Mouse (Mus musculus): ENCODE data around the gene Phc1. TPM values are rescaled to one million over a fixed set of nuclear protein-coding genes. Genes with fewer than 3 reads are reported as not detected.
"Not testable (repeated sequence)": the region's sequence is repeated elsewhere in the genome, so short reads cannot be mapped to it uniquely, and the experiment has no call there.

The Phc1 gene
- polyA plus RNA-seq, 1 experiment from 2014 or later: 29.6 TPM

DNA sequence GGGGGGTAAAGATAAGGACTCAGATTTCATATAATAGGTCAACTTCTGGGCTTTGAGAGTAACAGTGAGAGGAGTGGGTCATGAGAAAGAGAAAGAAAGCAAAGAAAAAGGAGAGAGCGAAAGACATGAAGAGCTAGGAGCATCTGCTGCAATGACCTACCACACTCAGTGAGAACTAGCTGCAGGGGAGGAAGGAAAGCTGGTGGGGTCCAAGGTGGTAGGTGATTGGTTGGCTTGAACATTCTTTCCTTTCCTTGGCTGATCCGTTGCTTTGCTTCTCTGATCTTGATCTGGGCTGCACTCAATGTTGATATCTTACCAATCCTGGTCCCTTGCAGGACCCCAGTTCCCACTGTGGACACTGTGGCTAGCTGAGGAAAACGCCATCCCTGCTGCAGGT, 26.6 kb upstream of the Phc1 start:
- no peaks in the 10 kb centered on the region for H3K36me3 ChIP-seq (replicated peaks; ENCODE audit: control insufficient read depth, insufficient read depth, low read depth, low read length)
- 50% methylated on average over 3 of the region's 3 CpGs for WGBS
- no peaks in the 10 kb centered on the region for H3K9me3 ChIP-seq (replicated peaks; ENCODE audit: control insufficient read depth, low read length)
- no peaks in the 10 kb centered on the region for H3K27me3 ChIP-seq (ENCODE audit: control insufficient read depth, insufficient read depth, low read length)
- no peaks in the 10 kb centered on the region for H3K4me1 ChIP-seq (ENCODE audit: control insufficient read depth, insufficient read depth, low read length)
- H3K9ac ChIP-seq (replicated peaks; ENCODE audit: low read length): no peak overlapping the region
- H3K4me2 ChIP-seq (ENCODE audit: low read depth, low read length): no peak overlapping the region
- no peak overlapping the region for H3K27ac ChIP-seq (replicated peaks; ENCODE audit: low read depth, low read length)
- no peak for DNase-seq (ENCODE audit: low spot score)
- H3K4me3 ChIP-seq (ENCODE audit: low read depth, low read length): no peak overlapping the region
- no peak for ATAC-seq (replicated peaks; ENCODE audit: insufficient number of reproducible peaks, low FRiP score, low TSS enrichment, low read depth)

DNA sequence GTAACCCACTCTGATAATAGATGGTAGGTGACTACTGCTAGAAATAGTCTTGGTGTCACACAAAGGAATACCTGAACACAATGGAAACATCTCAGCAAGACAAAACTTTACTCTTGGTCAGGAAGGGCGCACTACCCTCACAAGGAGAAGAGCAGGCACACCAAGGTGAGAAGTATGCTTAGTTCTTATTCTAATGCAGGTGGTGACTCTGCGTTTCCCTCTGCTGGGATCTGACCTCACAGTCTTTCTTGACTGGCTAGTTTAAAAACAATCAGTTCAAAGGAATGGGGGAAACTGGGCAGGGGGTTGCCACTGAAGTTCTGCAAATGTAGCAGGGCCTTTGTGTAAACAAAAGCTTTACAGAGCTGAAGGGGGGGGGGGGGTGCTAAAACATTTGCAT, 25.9 kb upstream of the Phc1 start:
- 47% methylated on average over 2 of the region's 2 CpGs for WGBS
- Histone ChIP-seq H3K4me2 (ENCODE audit: low read depth, low read length) (no peak overlapping the region), H3K9ac (replicated peaks; ENCODE audit: low read length) (no peak overlapping the region), H3K4me1 (ENCODE audit: control insufficient read depth, insufficient read depth, low read length) (no peaks in the 10 kb centered on the region), H3K27ac (replicated peaks; ENCODE audit: low read depth, low read length) (no peak overlapping the region), H3K27me3 (ENCODE audit: control insufficient read depth, insufficient read depth, low read length) (no peaks in the 10 kb centered on the region), H3K36me3 (replicated peaks; ENCODE audit: control insufficient read depth, insufficient read depth, low read depth, low read length) (no peaks in the 10 kb centered on the region), H3K4me3 (ENCODE audit: low read depth, low read length) (no peak overlapping the region), H3K9me3 (replicated peaks; ENCODE audit: control insufficient read depth, low read length) (no peaks in the 10 kb centered on the region)
- DNase-seq (ENCODE audit: low spot score): no peak
- ATAC-seq (replicated peaks; ENCODE audit: insufficient number of reproducible peaks, low FRiP score, low TSS enrichment, low read depth): no peak

DNA sequence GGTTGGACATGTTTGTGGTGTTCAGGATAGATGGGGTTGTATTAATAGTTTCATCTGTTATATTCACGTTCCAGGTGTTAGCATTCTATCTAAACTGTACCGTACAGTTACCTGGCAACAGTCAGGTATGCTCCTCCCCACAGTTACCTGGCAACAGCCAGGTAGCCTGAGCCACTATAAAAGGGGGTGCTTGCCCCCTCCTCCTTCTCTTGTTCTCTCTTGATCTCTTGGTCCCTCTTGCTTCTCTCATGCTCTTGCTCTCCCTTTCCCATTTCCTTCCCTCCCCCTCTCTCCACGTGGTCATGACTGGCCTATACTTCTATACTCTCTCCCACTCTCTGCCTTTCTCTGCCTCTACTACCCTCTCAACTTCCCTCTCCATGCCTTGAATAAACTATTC, 25.3 kb upstream of the Phc1 start:
- H3K27me3 ChIP-seq (ENCODE audit: control insufficient read depth, insufficient read depth, low read length): no peaks in the 10 kb centered on the region
- H3K9ac ChIP-seq (replicated peaks; ENCODE audit: low read length): no peak overlapping the region
- no peaks in the 10 kb centered on the region for H3K36me3 ChIP-seq (replicated peaks; ENCODE audit: control insufficient read depth, insufficient read depth, low read depth, low read length)
- H3K4me2 ChIP-seq (ENCODE audit: low read depth, low read length): no peak overlapping the region
- H3K9me3 ChIP-seq (replicated peaks; ENCODE audit: control insufficient read depth, low read length): no peaks in the 10 kb centered on the region
- H3K4me1 ChIP-seq (ENCODE audit: control insufficient read depth, insufficient read depth, low read length): no peaks in the 10 kb centered on the region
- WGBS: 61% methylated on average over 3 of the region's 3 CpGs
- no peak for DNase-seq (ENCODE audit: low spot score)
- ATAC-seq (replicated peaks; ENCODE audit: insufficient number of reproducible peaks, low FRiP score, low TSS enrichment, low read depth): no peak
- no peak overlapping the region for H3K27ac ChIP-seq (replicated peaks; ENCODE audit: low read depth, low read length)
- H3K4me3 ChIP-seq (ENCODE audit: low read depth, low read length): no peak overlapping the region

DNA sequence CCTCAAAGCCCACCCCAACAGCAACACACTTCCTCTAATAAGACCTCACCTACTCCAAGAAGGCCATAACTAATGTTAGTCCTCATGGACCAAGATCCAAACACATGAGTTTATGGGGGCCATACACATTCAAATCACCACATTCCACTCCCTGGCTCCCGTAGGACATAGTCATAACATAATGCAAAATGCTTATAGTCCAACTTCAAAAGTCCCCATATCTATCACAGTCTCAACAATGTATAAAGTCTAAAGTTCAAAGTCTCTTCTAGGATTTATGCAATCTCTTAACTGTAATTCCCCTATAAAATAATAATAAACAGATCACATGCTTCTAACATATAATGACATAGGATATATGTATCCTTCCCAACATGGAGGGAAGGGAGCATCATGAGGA, 16.7 kb upstream of the Phc1 start:
- H3K27me3 ChIP-seq (ENCODE audit: control insufficient read depth, insufficient read depth, low read length): no peaks in the 10 kb centered on the region
- WGBS: 93% methylated on average over 1 of the region's 1 CpGs
- DNase-seq (ENCODE audit: low spot score): no peak
- H3K9me3 ChIP-seq (replicated peaks; ENCODE audit: control insufficient read depth, low read length): no peaks in the 10 kb centered on the region
- no peaks in the 10 kb centered on the region for H3K4me1 ChIP-seq (ENCODE audit: control insufficient read depth, insufficient read depth, low read length)
- ATAC-seq (replicated peaks; ENCODE audit: insufficient number of reproducible peaks, low FRiP score, low TSS enrichment, low read depth): no peak
- H3K9ac ChIP-seq (replicated peaks; ENCODE audit: low read length): no peak overlapping the region
- H3K27ac ChIP-seq (replicated peaks; ENCODE audit: low read depth, low read length): no peak overlapping the region
- H3K36me3 ChIP-seq (replicated peaks; ENCODE audit: control insufficient read depth, insufficient read depth, low read depth, low read length): no peaks in the 10 kb centered on the region
- no peak overlapping the region for H3K4me2 ChIP-seq (ENCODE audit: low read depth, low read length)
- H3K4me3 ChIP-seq (ENCODE audit: low read depth, low read length): no peak overlapping the region

DNA sequence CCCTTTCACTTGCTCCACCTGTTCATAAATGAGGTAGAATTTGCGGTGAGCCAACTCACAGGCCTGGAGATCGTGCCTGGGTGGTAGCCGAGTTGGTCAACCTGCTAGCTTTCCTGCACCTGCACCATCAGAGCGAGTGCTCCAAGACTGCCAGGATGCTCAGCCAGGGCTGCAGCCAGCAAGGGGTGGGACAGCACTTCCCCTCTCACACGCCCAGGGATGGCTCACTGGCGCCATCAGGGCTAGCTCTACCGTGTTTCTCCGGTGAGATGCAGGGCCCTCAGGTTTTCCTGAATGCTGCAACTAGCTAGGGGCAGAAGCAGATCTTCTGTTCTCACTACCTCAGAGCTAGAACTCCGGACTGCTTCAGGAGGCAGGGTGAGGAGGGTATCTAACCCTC, 15.5 kb upstream of the Phc1 start:
- DNase-seq (ENCODE audit: low spot score): no peak
- no peaks in the 10 kb centered on the region for H3K27me3 ChIP-seq (ENCODE audit: control insufficient read depth, insufficient read depth, low read length)

DNA sequence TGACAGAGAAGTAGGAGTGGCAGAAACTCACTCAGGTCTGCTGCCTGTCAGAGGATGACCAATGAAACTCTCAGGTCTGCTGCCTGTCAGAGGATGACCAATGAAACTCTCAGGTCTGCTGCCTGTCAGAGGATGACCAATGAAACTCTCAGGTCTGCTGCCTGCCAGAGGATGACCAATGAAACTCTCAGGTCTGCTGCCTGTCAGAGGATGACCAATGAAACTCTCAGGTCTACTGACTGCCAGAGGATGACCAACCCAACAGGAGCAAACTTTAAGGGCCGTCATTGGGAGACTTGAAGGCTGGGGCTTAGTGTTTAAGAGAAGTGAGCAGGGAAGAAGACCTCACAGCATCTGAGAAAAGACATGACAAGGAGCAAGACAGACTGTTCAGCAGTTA, 7.0 kb upstream of the Phc1 start:
- H3K9me3 ChIP-seq (replicated peaks; ENCODE audit: control insufficient read depth, low read length); DNase-seq (ENCODE audit: low spot score); H3K9ac ChIP-seq (replicated peaks; ENCODE audit: low read length); H3K27ac ChIP-seq (replicated peaks; ENCODE audit: low read depth, low read length); H3K4me2 ChIP-seq (ENCODE audit: low read depth, low read length); H3K4me3 ChIP-seq (ENCODE audit: low read depth, low read length); H3K27me3 ChIP-seq (ENCODE audit: control insufficient read depth, insufficient read depth, low read length); ATAC-seq (replicated peaks; ENCODE audit: insufficient number of reproducible peaks, low FRiP score, low TSS enrichment, low read depth); H3K4me1 ChIP-seq (ENCODE audit: control insufficient read depth, insufficient read depth, low read length); H3K36me3 ChIP-seq (replicated peaks; ENCODE audit: control insufficient read depth, insufficient read depth, low read depth, low read length): not testable (repeated sequence)
- WGBS: 79% methylated on average over 1 of the region's 1 CpGs

More for the DNA sequence above, 15.5 kb upstream of the Phc1 start:
- no peak overlapping the region for H3K9ac ChIP-seq (replicated peaks; ENCODE audit: low read length)
- WGBS: 65% methylated on average over 9 of the region's 9 CpGs
- no peak for ATAC-seq (replicated peaks; ENCODE audit: insufficient number of reproducible peaks, low FRiP score, low TSS enrichment, low read depth)
- no peaks in the 10 kb centered on the region for H3K4me1 ChIP-seq (ENCODE audit: control insufficient read depth, insufficient read depth, low read length)
- H3K27ac ChIP-seq (replicated peaks; ENCODE audit: low read depth, low read length): no peak overlapping the region
- H3K36me3 ChIP-seq (replicated peaks; ENCODE audit: control insufficient read depth, insufficient read depth, low read depth, low read length): no peaks in the 10 kb centered on the region
- H3K9me3 ChIP-seq (replicated peaks; ENCODE audit: control insufficient read depth, low read length): no peaks in the 10 kb centered on the region
- H3K4me3 ChIP-seq (ENCODE audit: low read depth, low read length): no peak overlapping the region
- H3K4me2 ChIP-seq (ENCODE audit: low read depth, low read length): no peak overlapping the region

DNA sequence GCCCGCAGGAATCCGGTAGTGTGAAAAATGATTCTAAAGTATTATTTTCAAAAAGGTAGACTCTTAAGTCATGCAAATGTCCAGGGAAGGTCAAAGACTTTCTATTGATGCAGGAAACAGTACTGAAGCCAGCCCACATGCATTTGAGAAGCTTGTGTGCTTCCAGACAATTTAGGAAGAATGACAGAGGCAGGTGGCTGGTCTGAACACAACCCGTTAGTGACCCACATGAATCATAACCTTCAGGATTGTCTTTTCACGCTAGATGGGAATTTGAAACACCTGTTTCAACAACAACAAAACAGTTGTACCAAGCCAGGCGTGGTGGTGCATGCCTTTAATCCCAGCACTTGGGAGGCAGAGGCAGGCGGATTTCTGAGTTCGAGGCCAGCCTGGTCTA, 6.0 kb upstream of the Phc1 start:
- H3K36me3 ChIP-seq (replicated peaks; ENCODE audit: control insufficient read depth, insufficient read depth, low read depth, low read length): no peaks in the 10 kb centered on the region
- no peak overlapping the region for H3K4me3 ChIP-seq (ENCODE audit: low read depth, low read length)
- no peak overlapping the region for H3K4me2 ChIP-seq (ENCODE audit: low read depth, low read length)
- no peaks in the 10 kb centered on the region for H3K27me3 ChIP-seq (ENCODE audit: control insufficient read depth, insufficient read depth, low read length)
- H3K27ac ChIP-seq (replicated peaks; ENCODE audit: low read depth, low read length): no peak overlapping the region
- H3K4me1 ChIP-seq (ENCODE audit: control insufficient read depth, insufficient read depth, low read length): no peaks in the 10 kb centered on the region
- 78% methylated on average over 7 of the region's 7 CpGs for WGBS
- DNase-seq (ENCODE audit: low spot score) (no peak), ATAC-seq (replicated peaks; ENCODE audit: insufficient number of reproducible peaks, low FRiP score, low TSS enrichment, low read depth) (no peak)
- no peak overlapping the region for H3K9ac ChIP-seq (replicated peaks; ENCODE audit: low read length)
- H3K9me3 ChIP-seq (replicated peaks; ENCODE audit: control insufficient read depth, low read length): no peaks in the 10 kb centered on the region

DNA sequence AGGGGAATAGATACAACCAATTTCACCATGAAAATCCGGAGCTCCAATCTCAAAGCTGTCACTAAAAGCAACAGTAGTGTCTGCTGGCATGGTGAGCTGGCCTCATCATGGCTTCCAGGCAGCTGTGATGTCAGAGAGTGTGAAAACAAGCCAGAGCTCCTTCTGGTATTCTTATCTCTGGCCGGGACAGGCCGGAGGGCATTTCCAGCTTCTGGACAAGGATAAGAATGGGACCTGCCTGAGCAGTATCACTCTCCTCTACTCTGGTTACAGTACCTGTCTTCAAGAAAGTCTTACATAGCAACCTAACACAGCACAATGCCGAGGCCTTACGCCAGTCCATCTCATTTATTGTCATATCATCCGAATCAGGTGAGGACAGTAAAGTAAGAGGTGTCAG, 5.4 kb upstream of the Phc1 start:
- Histone ChIP-seq H3K27ac (replicated peaks; ENCODE audit: low read depth, low read length) (no peak overlapping the region), H3K36me3 (replicated peaks; ENCODE audit: control insufficient read depth, insufficient read depth, low read depth, low read length) (no peaks in the 10 kb centered on the region), H3K9me3 (replicated peaks; ENCODE audit: control insufficient read depth, low read length) (no peaks in the 10 kb centered on the region), H3K4me2 (ENCODE audit: low read depth, low read length) (no peak overlapping the region), H3K9ac (replicated peaks; ENCODE audit: low read length) (no peak overlapping the region), H3K4me3 (ENCODE audit: low read depth, low read length) (no peak overlapping the region), H3K4me1 (ENCODE audit: control insufficient read depth, insufficient read depth, low read length) (no peaks in the 10 kb centered on the region), H3K27me3 (ENCODE audit: control insufficient read depth, insufficient read depth, low read length) (no peaks in the 10 kb centered on the region)
- WGBS: 87% methylated on average over 6 of the region's 6 CpGs
- DNase-seq (ENCODE audit: low spot score) (no peak), ATAC-seq (replicated peaks; ENCODE audit: insufficient number of reproducible peaks, low FRiP score, low TSS enrichment, low read depth) (no peak)
